Mouse (Mus musculus) forebrain, embryonic 10.5 days (tissue): ENCODE results near the gene Top1. TPM values are rescaled to one million over a fixed set of nuclear protein-coding genes. Genes with fewer than 3 reads are reported as not detected.

ENCODE experiments used
- DNase-seq: peaks from one replicate; pipeline ENCODE4 v3.0.0-alpha.2; 2017; ENCODE audit warnings: low spot score; ENCODE audit errors: extremely low spot score
- H3K27ac ChIP-seq: fragments of 300-500 bp; sonication (generic); 2 replicates; pipeline ENCODE4 v1.5.1; 2016; ENCODE audit warnings: mild to moderate bottlenecking
- H3K27me3 ChIP-seq: fragments of 300-500 bp; sonication (generic); 2 replicates; pipeline ENCODE4 v1.6.1; 2016; ENCODE audit warnings: mild to moderate bottlenecking; ENCODE audit not compliant: poor library complexity, severe bottlenecking
- H3K36me3 ChIP-seq: fragments of 300-500 bp; sonication (generic); replicated peaks from 2 replicates; pipeline ENCODE4 v1.6.1; 2016; ENCODE audit warnings: mild to moderate bottlenecking, moderate library complexity
- H3K4me1 ChIP-seq: fragments of 300-500 bp; sonication (generic); 2 replicates; pipeline ENCODE4 v1.6.1; 2016
- H3K4me3 ChIP-seq: fragments of 300-500 bp; sonication (generic); 2 replicates; pipeline ENCODE4 v1.5.1; 2016; ENCODE audit warnings: mild to moderate bottlenecking, moderate library complexity
- H3K9me3 ChIP-seq: fragments of 300-500 bp; sonication (generic); 2 replicates; pipeline ENCODE4 v1.6.1; 2016; ENCODE audit warnings: mild to moderate bottlenecking, moderate library complexity
- WGBS: fragments of 180-500 bp; shearing (Covaris S2); methylation state at CpG from one replicate; pipeline ENCODE4 v1.1.7; 2016; 5-methylcytosine and 5-hydroxymethylcytosine counted together
- polyA plus RNA-seq: library from polyadenylated mRNA; unstranded; fragments of >200 nt; fragmentation: Nextera tagmentation; extraction: Ambion mirVana; gene quantifications from 2 replicates; pipeline ENCODE4 v1.2.1, GENCODE M21; 2016

Gene Top1
- polyA plus RNA-seq, 1 experiment from 2014 or later, result 113 TPM

GRCm38 (mm10) chr2:160621661-160622211, 24.0 kb upstream of the Top1 start:
- Histone ChIP-seq H3K4me1 (peaks cover 24% of the 10 kb centered on the region), H3K4me3 (no peak overlapping the region), H3K27ac (no peak overlapping the region), H3K36me3 (no peaks in the 10 kb centered on the region), H3K27me3 (no peaks in the 10 kb centered on the region), H3K9me3 (no peaks in the 10 kb centered on the region)
- 86% methylated on average over 5 of the region's 5 CpGs for WGBS
- no peak for DNase-seq

- DNase-seq, result no peak
- H3K9me3 ChIP-seq, result no peaks in the 10 kb centered on the region
- H3K27me3 ChIP-seq, result no peaks in the 10 kb centered on the region
- no peak overlapping the region for H3K27ac ChIP-seq
- H3K36me3 ChIP-seq, result no peaks in the 10 kb centered on the region
- no peak overlapping the region for H3K4me3 ChIP-seq
- WGBS, result 84% methylated on average over 3 of the region's 3 CpGs
- peaks cover 24% of the 10 kb centered on the region for H3K4me1 ChIP-seq
These were observed 23.0 kb upstream of the Top1 start for GRCm38 (mm10) chr2:160622646-160623045.

GRCm38 (mm10) chr2:160623745-160624144, 21.9 kb upstream of the Top1 start:
- 80% methylated on average over 3 of the region's 3 CpGs for WGBS
- H3K9me3 ChIP-seq, result no peaks in the 10 kb centered on the region
- H3K27ac ChIP-seq, result no peak overlapping the region
- H3K36me3 ChIP-seq, result no peaks in the 10 kb centered on the region
- peaks cover 21% of the 10 kb centered on the region for H3K4me1 ChIP-seq
- no peak for DNase-seq
- no peaks in the 10 kb centered on the region for H3K27me3 ChIP-seq
- no peak overlapping the region for H3K4me3 ChIP-seq

- H3K27ac ChIP-seq, result no peak overlapping the region
- no peaks in the 10 kb centered on the region for H3K27me3 ChIP-seq
- H3K9me3 ChIP-seq, result no peaks in the 10 kb centered on the region
- WGBS, result 94% methylated on average over 11 of the region's 11 CpGs
- H3K4me1 ChIP-seq, result no peaks in the 10 kb centered on the region
- H3K36me3 ChIP-seq, result no peaks in the 10 kb centered on the region
- no peak overlapping the region for H3K4me3 ChIP-seq
- no peak for DNase-seq
These were observed 18.3 kb upstream of the Top1 start for GRCm38 (mm10) chr2:160627207-160628025.

GRCm38 (mm10) chr2:160628055-160628454, 17.6 kb upstream of the Top1 start:
- 76% methylated on average over 5 of the region's 5 CpGs for WGBS
- Histone ChIP-seq H3K9me3 (no peaks in the 10 kb centered on the region), H3K27me3 (no peaks in the 10 kb centered on the region), H3K27ac (no peak overlapping the region), H3K4me1 (no peaks in the 10 kb centered on the region), H3K36me3 (no peaks in the 10 kb centered on the region), H3K4me3 (no peak overlapping the region)
- no peak for DNase-seq

GRCm38 (mm10) chr2:160628666-160629527, 16.8 kb upstream of the Top1 start:
- Histone ChIP-seq H3K4me3 (no peak overlapping the region), H3K4me1 (no peaks in the 10 kb centered on the region), H3K36me3 (no peaks in the 10 kb centered on the region), H3K9me3 (no peaks in the 10 kb centered on the region), H3K27me3 (no peaks in the 10 kb centered on the region), H3K27ac (no peak overlapping the region)
- DNase-seq, result no peak
- WGBS, result 89% methylated on average over 12 of the region's 12 CpGs

- no peaks in the 10 kb centered on the region for H3K9me3 ChIP-seq
- H3K27me3 ChIP-seq, result no peaks in the 10 kb centered on the region
- H3K27ac ChIP-seq, result no peak overlapping the region
- no peaks in the 10 kb centered on the region for H3K36me3 ChIP-seq
- no peaks in the 10 kb centered on the region for H3K4me1 ChIP-seq
- no peak overlapping the region for H3K4me3 ChIP-seq
- DNase-seq, result no peak
- 89% methylated on average over 8 of the region's 8 CpGs for WGBS
These were observed 16.2 kb upstream of the Top1 start for GRCm38 (mm10) chr2:160629528-160629830.

- H3K27ac ChIP-seq, result no peak overlapping the region
- H3K4me3 ChIP-seq, result no peak overlapping the region
- H3K4me1 ChIP-seq, result no peaks in the 10 kb centered on the region
- H3K36me3 ChIP-seq, result no peaks in the 10 kb centered on the region
- H3K27me3 ChIP-seq, result no peaks in the 10 kb centered on the region
- WGBS, result 92% methylated on average over 9 of the region's 9 CpGs
- H3K9me3 ChIP-seq, result no peaks in the 10 kb centered on the region
- DNase-seq, result no peak
These were observed 14.7 kb upstream of the Top1 start for GRCm38 (mm10) chr2:160630872-160631597.

GRCm38 (mm10) chr2:160639911-160640717, 5.6 kb upstream of the Top1 start:
- no peaks in the 10 kb centered on the region for H3K36me3 ChIP-seq
- no peaks in the 10 kb centered on the region for H3K27me3 ChIP-seq
- H3K4me3 ChIP-seq, result no peak overlapping the region
- no peak for DNase-seq
- peaks cover 3% of the 10 kb centered on the region for H3K9me3 ChIP-seq
- H3K27ac ChIP-seq, result no peak overlapping the region
- H3K4me1 ChIP-seq, result 0 out of 2 replicates have a peak, but pooled peaks cover under 1% of the 10 kb centered on the region
- 92% methylated on average over 13 of the region's 13 CpGs for WGBS

GRCm38 (mm10) chr2:160641176-160641575, 4.5 kb upstream of the Top1 start:
- 82% methylated on average over 2 of the region's 2 CpGs for WGBS

GRCm38 (mm10) chr2:160646144-160646844, 606 bp downstream of the Top1 start:
- Histone ChIP-seq H3K4me3 (peak overlapping the region; percentile 94), H3K9me3 (no peaks in the 10 kb centered on the region), H3K36me3 (peaks cover 13% of the 10 kb centered on the region), H3K27me3 (no peaks in the 10 kb centered on the region), H3K27ac (peak overlapping the region; percentile 100), H3K4me1 (peaks cover 40% of the 10 kb centered on the region)
- peak; percentile 69 for DNase-seq
- WGBS, result under 1% methylated on average over 73 of the region's 76 CpGs

More at GRCm38 (mm10) chr2:160641176-160641575, 4.5 kb upstream of the Top1 start:
- no peaks in the 10 kb centered on the region for H3K36me3 ChIP-seq
- no peak overlapping the region for H3K4me3 ChIP-seq
- no peaks in the 10 kb centered on the region for H3K27me3 ChIP-seq
- peaks cover 5% of the 10 kb centered on the region; the same call in 1 of the 2 replicates for H3K4me1 ChIP-seq
- DNase-seq, result no peak
- H3K27ac ChIP-seq, result no peak overlapping the region
- H3K9me3 ChIP-seq, result peaks cover 3% of the 10 kb centered on the region
